Mouse (Mus musculus): ENCODE data around the gene Dlk1. TPM values are rescaled to one million over a fixed set of nuclear protein-coding genes. Genes with fewer than 3 reads are reported as not detected.

Gene Dlk1
- total RNA-seq, 2 experiments from 2014 or later = 2.7 to 3.1 TPM

GRCm38 (mm10) chr12:109437559-109438350, 14.9 kb upstream of the Dlk1 start:
- intact Hi-C loops (cut with DNase I) = loop anchor here (1.0 to 5.0 kb wide), 4 partner anchors 100 to 936 kb away; no protein-coding TSS in a partner anchor
- DNase-seq = peak; percentile 85 to 91

DNA sequence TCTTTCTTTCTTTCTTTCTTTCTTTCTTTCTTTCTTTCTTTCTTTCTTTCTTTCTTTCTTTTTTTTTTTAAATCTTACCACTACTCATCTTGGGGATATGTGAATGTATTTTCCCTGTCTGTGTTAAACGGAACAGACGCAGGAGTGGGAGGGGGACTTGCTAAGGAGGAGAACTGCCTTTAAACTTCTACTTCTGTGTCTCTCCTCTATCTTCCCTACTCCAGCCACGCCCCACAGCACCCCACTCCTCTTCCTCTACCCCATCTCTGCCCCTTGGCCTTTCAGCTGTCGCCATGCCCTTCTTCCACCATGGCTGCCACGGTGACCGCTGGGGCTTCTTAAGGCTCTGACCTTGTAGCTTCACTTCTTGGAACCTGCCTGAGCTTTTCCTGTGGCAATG, 14.2 kb upstream of the Dlk1 start:
- intact Hi-C loops (cut with DNase I) = loop anchor here (5.0 kb wide), 2 partner anchors 99 to 169 kb away; no protein-coding TSS in a partner anchor
- DNase-seq = no peak

- intact Hi-C loops (cut with DNase I) = loop anchor here (5.0 kb wide), 2 partner anchors 97 to 167 kb away; no protein-coding TSS in a partner anchor
- DNase-seq = no peak
These were observed 12.6 kb upstream of the Dlk1 start for GRCm38 (mm10) chr12:109439974-109440373.

DNA sequence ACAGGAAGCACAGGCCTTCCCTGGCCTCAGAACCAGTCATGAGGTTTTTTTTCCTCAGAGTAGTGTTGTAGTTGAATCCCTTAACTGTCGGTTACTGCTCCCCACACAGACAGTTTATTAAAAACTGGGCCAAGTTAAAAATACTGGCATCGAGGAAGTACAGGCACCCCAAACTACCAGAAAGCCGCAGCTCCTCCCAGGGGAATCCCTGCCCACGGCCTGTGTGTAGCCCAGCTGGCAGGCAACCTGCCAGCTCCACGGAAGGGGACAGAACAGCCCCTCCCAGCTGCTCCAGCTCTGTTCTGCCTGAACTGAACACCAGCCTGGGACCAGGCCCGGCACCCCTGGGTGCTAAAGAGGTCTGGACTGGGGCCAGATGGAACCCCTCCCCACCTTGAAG, 11.3 kb upstream of the Dlk1 start:
- peak; percentile 25 to 42 for DNase-seq
- intact Hi-C loops (cut with DNase I) = no loop called here

- no peak for DNase-seq
- intact Hi-C loops (cut with DNase I) = no loop called here
These were observed 10.5 kb upstream of the Dlk1 start for GRCm38 (mm10) chr12:109442115-109442514.

GRCm38 (mm10) chr12:109443276-109443675, 9.3 kb upstream of the Dlk1 start:
- intact Hi-C loops (cut with DNase I) = no loop called here
- DNase-seq = no peak

DNA sequence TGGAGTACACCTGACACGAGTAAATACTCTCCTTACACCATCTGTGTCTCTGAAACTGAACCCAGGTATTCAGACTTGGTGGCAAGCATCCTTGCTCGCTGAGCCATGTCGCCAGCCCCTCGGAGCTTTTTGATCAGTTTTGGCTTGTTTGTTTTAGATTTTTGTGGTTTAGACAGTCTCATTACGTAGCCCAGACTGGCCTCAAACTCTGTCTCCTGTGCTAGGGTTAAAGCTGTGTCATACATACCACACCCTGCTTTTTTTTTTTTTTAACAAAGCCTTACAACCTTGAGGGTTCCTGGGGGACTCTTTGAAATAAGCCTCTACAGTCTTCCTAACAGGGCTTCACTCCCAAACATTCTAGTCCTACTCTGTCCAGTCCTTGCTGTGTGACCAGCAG, 7.6 kb upstream of the Dlk1 start:
- DNase-seq = no peak
- intact Hi-C loops (cut with DNase I) = no loop called here

- no peak for DNase-seq
- intact Hi-C loops (cut with DNase I) = no loop called here
These were observed 7.0 kb upstream of the Dlk1 start for GRCm38 (mm10) chr12:109445499-109446235.

- no peak for DNase-seq
- intact Hi-C loops (cut with DNase I) = no loop called here
These were observed 6.2 kb upstream of the Dlk1 start for GRCm38 (mm10) chr12:109446236-109446941.

GRCm38 (mm10) chr12:109449421-109450411, 2.9 kb upstream of the Dlk1 start:
- no peak for DNase-seq
- intact Hi-C loops (cut with DNase I) = no loop called here

DNA sequence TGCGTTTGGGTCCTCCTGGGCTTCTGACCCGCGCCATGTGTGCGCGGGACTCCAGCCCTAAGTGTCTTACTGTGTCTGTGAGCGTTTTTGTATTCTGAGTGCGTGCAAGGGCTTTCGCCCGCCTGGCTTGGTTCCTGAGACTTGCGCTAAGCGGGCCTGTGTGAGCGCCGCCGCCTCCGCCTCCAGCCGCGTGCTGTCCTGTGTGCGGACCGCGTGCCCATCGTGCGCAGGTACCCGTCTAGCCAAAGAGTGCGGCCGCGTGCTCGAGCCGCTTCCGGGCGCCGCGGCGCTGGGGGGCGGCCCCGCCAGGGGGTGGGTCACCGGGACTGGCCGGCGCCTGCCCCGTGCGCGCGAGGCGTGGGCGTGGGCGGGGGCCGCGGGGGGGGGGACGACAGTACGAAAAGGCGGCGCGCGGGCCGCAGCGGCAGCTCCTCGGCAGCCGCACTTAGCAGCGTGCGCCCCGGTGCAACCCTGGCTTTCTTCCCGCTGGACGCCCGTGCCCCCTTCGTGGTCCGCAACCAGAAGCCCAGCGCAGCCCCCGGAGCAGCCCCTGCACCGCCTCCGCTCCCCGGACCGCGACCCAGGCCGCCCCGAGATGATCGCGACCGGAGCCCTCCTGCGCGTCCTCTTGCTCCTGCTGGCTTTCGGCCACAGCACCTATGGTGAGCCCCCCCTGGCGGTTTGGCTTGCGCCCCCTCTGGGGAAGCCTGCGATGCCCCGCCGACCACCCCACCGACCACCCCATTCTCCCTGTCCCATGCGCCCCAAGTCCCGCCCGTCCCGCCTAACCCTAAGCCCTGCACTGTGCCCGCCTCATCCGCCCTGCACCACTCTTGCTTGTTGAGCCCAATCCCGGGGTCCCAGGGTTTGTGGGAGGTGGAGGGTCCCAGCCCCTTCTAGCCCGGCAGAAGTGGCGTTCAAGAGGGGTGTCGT, 708 bp downstream of the Dlk1 start:
- peak in 1 of 2 experiments; percentile 19 for DNase-seq

DNA sequence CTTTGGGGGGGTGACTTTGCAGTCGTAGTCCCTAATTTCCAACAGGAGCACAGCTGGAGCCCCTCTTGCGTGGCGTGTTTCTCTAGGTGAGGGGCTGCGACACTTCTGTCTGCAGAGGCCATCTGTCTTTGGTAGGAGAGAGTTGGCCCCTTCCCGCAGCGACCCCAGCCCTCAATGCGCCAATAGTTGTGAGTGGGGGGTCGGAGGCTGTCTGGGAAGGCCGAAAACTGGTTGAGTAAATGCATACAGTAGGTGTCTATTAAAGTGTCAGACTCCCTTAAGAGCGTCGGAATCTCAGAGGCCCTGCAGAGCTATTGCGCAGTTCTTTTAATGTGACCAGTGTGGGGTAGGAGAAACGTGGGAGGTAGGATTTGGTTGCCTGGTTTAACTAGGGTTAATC, 1.5 kb downstream of the Dlk1 start:
- intact Hi-C loops (cut with DNase I) = no loop called here

More for the DNA sequence above, 708 bp downstream of the Dlk1 start:
- intact Hi-C loops (cut with DNase I) = no loop called here

DNA sequence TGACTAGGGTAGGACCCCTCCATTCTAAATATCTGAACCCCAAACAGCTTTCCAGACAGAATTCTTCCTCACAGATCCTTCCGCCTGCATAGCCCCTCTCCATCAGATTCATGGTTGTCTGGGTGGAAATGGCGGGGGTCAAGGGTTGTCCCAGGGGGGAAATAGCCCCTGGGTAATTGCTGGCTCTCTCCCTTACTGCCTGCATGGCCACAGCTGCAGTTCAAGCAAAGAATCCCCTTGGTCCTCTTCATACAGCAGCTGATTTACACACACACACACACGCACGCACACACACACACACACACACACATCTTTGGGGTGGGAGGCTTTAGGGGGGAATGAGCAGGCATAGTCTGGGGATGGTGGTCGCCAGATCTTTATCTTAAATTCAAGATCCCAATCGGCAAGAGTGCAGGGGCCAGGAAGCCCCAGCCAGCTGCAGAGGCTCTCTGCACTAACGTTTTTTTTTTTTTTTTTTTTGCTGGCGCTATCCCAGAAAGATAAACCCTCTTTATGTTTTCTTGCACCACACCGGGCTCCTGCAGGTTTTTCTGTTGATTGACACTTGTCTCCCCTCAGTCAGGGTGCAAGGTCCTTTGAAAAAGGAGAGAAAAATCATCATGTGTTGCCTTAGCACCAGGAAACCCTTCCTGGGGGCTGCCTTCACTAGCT, 4.0 kb downstream of the Dlk1 start:
- no peak for DNase-seq
- intact Hi-C loops (cut with DNase I) = no loop called here

More for the DNA sequence above, 1.5 kb downstream of the Dlk1 start:
- no peak for DNase-seq

DNA sequence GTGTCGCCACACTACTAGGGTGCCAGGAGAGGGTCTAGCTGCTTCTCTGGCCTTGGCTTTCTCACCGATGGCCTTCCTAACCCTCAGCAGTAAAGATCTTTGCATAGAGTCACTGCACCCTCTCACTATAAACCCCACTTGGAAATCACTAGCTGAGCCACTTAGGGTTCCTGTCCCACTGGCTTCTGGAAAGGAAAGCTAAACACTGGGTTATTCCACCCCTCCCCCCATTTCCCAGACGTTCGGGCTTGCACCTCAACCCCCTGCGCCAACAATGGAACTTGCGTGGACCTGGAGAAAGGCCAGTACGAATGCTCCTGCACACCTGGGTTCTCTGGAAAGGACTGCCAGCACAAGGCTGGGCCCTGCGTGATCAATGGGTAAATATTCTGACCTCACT, 5.2 kb downstream of the Dlk1 start:
- no peak for DNase-seq
- intact Hi-C loops (cut with DNase I) = no loop called here

- DNase-seq = no peak
- intact Hi-C loops (cut with DNase I) = no loop called here
These were observed 6.3 kb downstream of the Dlk1 start for GRCm38 (mm10) chr12:109458896-109459295.

DNA sequence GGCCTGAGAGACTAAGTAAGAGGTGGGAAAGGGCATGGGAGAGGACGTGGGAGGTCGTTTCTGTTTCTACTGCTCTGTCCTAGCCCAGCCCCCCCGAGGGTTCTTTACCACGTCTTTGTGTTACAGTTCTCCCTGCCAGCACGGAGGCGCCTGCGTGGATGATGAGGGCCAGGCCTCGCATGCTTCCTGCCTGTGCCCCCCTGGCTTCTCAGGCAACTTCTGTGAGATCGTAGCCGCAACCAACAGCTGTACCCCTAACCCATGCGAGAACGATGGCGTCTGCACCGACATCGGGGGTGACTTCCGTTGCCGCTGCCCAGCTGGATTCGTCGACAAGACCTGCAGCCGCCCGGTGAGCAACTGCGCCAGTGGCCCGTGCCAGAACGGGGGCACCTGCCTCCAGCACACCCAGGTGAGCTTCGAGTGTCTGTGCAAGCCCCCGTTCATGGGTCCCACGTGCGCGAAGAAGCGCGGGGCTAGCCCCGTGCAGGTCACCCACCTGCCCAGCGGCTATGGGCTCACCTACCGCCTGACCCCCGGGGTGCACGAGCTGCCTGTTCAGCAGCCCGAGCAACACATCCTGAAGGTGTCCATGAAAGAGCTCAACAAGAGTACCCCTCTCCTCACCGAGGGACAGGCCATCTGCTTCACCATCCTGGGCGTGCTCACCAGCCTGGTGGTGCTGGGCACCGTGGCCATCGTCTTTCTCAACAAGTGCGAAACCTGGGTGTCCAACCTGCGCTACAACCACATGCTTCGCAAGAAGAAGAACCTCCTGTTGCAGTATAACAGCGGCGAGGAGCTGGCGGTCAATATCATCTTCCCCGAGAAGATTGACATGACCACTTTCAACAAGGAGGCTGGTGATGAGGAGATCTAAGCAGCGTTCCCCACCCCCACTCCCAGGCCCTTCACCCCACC, 7.1 kb downstream of the Dlk1 start:
- DNase-seq = no peak
- intact Hi-C loops (cut with DNase I) = no loop called here

GRCm38 (mm10) chr12:109462594-109462993, 10.0 kb downstream of the Dlk1 start:
- no peak for DNase-seq
- intact Hi-C loops (cut with DNase I) = no loop called here
